Mouse (Mus musculus) common myeloid progenitor, adult 5-6 weeks (primary cell): ENCODE data around the gene Usp10. TPM values are rescaled to one million over a fixed set of nuclear protein-coding genes. Genes with fewer than 3 reads are reported as not detected.

Experiments
- ATAC-seq: replicated peaks from 2 replicates; pipeline ENCODE4 v1.8.0; 2016; ENCODE audit warnings: low read depth, mild to moderate bottlenecking, moderate TSS enrichment, inconsistent platforms; ENCODE audit not compliant: poor library complexity, severe bottlenecking
- total RNA-seq: library from RNA; stranded (forward); fragments of 200-1000, 187-1606 nt; gene quantifications from 2 replicates; pipeline ENCODE4 v1.2.3, GENCODE M21; 2017

Usp10 gene
- total RNA-seq, 1 experiment from 2014 or later = 85.6 TPM

DNA sequence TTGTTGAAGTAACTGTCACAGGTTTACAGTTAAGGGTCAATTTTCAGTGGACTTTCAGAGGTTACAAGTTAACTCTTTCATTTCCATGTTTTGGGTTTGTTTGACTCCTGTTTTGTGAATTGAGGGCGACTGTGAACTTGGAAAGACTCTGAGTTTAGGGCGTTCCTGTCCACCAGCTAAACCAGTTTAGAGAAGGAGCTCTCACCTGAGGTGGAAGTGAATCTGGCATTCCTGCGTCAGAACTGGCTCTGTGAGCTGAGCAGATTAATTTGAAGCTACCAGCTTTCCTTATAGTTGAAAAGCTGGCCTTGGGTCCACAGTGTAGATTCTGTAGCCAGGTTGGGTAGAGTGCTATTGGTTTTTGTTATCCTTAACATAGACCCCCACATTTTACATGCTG, 3.0 kb downstream of the Usp10 start:
- no peak for ATAC-seq

- ATAC-seq = peak; percentile 42
These were observed 4.0 kb downstream of the Usp10 start for GRCm38 (mm10) chr8:119914161-119914560.

GRCm38 (mm10) chr8:119915298-119915697, 5.1 kb downstream of the Usp10 start:
- ATAC-seq = no peak

DNA sequence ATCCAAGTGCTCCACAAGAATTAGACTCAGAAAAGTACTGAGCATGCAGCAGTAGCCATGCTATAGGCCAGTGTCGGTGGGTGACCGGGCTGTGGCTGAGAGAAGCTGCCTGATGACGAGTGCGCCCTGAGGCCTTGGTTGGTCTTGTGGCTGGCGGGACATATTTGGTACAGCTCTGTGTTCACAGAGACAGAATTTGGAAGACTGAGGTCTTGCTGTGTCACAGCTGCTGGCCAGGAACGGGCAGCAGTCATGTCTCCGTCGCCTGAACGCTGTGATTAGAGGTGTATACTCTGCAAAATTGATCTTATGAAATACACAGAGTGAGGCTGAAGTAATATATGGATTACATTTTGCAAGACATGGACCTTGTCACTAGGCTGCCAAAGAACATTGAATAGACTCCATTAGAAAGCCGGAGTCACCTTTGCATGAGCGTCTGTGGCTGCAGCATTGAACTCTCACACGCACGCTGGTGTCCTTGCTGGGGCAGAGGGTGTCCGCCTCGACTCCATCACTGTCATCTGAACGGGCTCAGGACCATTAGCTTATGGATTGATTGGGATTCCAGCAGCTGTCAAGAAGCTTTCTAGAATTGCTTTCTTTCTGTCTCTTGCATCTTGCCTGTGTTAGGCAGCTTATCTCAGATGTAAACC, 6.2 kb downstream of the Usp10 start:
- ATAC-seq = no peak

- ATAC-seq = no peak
These were observed 7.3 kb downstream of the Usp10 start for GRCm38 (mm10) chr8:119917415-119917814.

- ATAC-seq = peak; percentile 52
These were observed 8.0 kb downstream of the Usp10 start for GRCm38 (mm10) chr8:119918155-119918567.

- no peak for ATAC-seq
These were observed 13.1 kb downstream of the Usp10 start for GRCm38 (mm10) chr8:119923259-119923658.

GRCm38 (mm10) chr8:119925428-119925827, 15.3 kb downstream of the Usp10 start:
- ATAC-seq = no peak

DNA sequence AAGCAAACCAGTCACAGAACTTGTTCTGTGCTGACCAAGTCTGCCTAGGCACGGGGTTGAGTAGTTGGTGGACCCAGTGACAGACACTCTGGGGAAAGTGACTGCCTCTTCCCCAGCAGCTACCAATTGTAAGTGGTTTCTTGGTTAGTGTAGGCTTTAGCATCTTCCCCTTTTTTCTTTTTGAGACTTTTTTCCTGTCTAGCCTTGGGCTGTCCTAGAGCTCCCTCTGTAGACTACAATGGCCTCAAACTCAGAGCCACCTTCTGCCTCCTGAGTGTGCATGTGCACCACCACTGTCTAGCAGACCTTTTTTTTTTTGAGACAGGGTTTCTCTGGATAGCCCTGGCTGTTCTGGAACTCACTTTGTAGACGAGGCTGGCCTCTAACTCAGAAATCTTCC, 16.3 kb downstream of the Usp10 start:
- peak; percentile 89 for ATAC-seq

DNA sequence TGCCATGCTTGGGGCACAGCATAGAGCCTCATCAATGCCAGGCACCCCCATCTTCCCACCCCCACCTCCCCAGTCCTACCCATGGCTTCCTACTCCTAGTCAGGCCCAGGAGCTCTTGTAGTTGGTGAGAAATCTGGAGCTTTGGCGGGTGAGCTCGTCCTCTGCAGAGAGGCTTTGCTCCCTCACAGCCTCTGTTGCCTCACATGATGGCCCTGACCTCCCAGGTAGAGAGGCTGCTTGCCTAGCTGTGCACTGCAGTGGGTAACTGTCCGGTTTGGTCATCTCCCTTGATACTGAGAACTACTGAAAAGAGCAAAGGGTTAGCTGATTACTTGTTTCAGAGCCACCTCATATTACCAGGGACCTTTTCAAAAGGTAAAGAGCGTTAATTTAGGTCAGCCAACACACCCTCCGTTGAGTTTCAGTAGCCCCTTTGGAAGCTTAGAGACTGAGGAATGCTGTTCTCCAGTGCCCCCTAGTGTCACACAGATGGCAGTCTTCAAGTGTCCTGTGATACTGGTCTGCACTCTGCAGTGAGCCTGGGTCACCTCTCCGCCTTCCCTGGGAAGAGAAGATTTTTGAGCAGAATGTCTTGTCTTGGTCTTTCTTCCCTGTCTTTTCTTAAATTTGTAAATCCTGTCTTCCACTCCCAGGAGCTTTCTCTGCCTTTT, 17.4 kb downstream of the Usp10 start:
- peak; percentile 60 for ATAC-seq

- no peak for ATAC-seq
These were observed 21.2 kb downstream of the Usp10 start for GRCm38 (mm10) chr8:119931317-119931716.

GRCm38 (mm10) chr8:119933681-119934080, 23.5 kb downstream of the Usp10 start:
- ATAC-seq = no peak

GRCm38 (mm10) chr8:119935541-119935940, 25.4 kb downstream of the Usp10 start:
- ATAC-seq = no peak

DNA sequence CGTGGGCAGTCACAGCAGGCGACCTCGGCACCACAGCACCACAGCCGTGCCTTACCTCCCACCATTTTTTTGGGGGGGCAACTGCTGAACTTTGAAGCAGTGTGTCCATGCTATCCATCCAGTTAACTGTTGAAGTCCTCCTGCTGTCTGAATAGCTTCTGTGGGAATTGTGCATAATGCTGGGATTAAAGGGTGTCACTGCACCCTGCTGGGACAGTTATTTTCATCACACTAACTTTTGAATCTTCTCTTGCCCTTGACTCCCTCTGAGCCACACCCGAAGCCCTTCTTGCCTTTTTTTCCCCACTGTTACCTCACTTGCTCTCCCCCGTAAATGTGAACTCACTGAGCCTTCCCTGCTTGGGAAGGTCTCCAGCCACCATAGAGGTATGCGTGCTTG, 28.3 kb downstream of the Usp10 start:
- no peak for ATAC-seq

GRCm38 (mm10) chr8:119939336-119939735, 29.2 kb downstream of the Usp10 start:
- ATAC-seq = no peak

DNA sequence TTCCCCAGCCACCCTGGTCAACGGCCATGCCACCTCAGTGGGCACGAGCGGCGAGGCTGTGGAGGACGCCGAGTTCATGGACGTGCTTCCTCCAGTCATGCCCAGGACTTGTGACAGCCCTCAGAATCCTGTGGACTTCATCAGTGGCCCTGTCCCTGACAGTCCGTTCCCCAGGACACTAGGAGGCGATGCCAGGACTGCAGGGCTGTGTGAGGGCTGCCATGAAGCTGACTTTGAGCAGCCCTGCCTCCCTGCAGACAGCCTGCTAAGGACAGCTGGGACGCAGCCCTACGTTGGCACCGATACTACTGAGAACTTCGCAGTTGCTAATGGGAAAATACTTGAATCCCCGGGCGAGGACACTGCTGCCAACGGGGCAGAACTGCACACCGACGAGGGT, 31.3 kb downstream of the Usp10 start:
- no peak for ATAC-seq

GRCm38 (mm10) chr8:119943616-119944015, 33.5 kb downstream of the Usp10 start:
- ATAC-seq = no peak

DNA sequence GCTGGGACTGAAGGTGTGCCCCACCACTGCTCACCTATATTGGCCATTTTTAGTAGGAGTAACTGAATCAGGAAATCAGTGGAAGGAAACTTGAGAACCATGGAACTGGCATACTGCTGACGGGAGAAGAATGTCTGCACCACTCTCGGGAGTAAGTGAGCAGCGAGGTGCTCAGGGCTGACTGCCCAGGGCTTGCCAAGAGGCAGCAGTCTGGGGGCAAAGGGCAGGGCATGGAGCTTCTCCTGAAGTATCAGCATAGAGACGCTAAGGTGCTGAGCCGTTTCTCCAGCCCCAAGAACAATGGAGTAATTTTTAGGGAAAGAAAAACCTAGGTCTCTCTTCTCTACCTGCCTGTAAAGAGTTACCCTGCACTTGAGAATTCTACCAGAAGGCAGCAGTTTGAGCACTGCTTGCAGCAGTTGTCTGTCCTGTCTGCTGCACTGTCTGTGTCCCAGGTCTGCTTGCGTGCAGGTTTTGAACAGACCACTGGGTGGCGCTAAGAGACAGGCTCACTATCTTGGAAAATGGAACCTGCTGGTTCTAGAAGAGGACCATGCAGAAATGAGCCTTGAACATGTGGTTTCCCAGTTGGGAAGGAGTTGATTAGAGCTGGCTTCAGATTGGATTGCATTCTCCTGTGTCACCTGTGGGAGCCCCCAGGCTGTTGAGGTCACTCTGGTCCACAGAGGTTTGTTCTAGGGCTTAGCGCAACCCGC, 34.1 kb downstream of the Usp10 start:
- ATAC-seq = peak; percentile 83

GRCm38 (mm10) chr8:119946326-119946865, 36.2 kb downstream of the Usp10 start:
- ATAC-seq = no peak

GRCm38 (mm10) chr8:119947653-119948052, 37.5 kb downstream of the Usp10 start:
- no peak for ATAC-seq

GRCm38 (mm10) chr8:119948340-119948739, 38.2 kb downstream of the Usp10 start:
- no peak for ATAC-seq
